Mouse (Mus musculus) midbrain, postnatal 0 days (tissue): Measurements from ENCODE around the gene Syne1. TPM values are rescaled to one million over a fixed set of nuclear protein-coding genes. Genes with fewer than 3 reads are reported as not detected.

Source experiments
- ATAC-seq: fragments of 200-750 bp; cut with Nextera tagmentation; 2 replicates; pipeline ENCODE4 v1.8.0; 2017; ENCODE audit warnings: moderate number of reproducible peaks, mild to moderate bottlenecking, moderate TSS enrichment, moderate library complexity; ENCODE audit not compliant: low FRiP score
- DNase-seq: peaks from one replicate; pipeline ENCODE4 v3.0.0-alpha.2; 2015; ENCODE audit warnings: low spot score
- H3K27ac ChIP-seq: fragments of 300-500 bp; sonication (generic); 2 replicates; pipeline ENCODE4 v1.5.1; 2014; ENCODE audit warnings: low read depth, mild to moderate bottlenecking, low read length, mixed read lengths
- H3K27me3 ChIP-seq: fragments of 300-500 bp; sonication (generic); 2 replicates; pipeline ENCODE4 v1.6.1; 2014; ENCODE audit warnings: low read length, control low read depth, mixed read lengths; ENCODE audit not compliant: insufficient read depth
- H3K36me3 ChIP-seq: fragments of 300-500 bp; sonication (generic); 2 replicates; pipeline ENCODE4 v1.6.1; 2014; ENCODE audit warnings: low read length, control low read depth, mixed read lengths; ENCODE audit not compliant: insufficient read depth
- H3K4me1 ChIP-seq: fragments of 300-500 bp; sonication (generic); 2 replicates; pipeline ENCODE4 v1.6.1; 2014; ENCODE audit warnings: mild to moderate bottlenecking, control low read depth, antibody characterized with exemption, low read length, mixed read lengths; ENCODE audit not compliant: insufficient read depth
- H3K4me2 ChIP-seq: fragments of 300-500 bp; sonication (generic); 2 replicates; pipeline ENCODE4 v1.6.1; 2014; ENCODE audit warnings: low read depth, mild to moderate bottlenecking, low read length, mixed read lengths; ENCODE audit not compliant: poor library complexity, severe bottlenecking
- H3K4me3 ChIP-seq: fragments of 300-500 bp; sonication (generic); 2 replicates; pipeline ENCODE4 v1.5.1; 2014; ENCODE audit warnings: low read depth, mild to moderate bottlenecking, low read length, moderate library complexity
- H3K9ac ChIP-seq: fragments of 300-500 bp; sonication (generic); replicated peaks from 2 replicates; pipeline ENCODE4 v1.6.1; 2014; ENCODE audit warnings: mild to moderate bottlenecking, low read length, moderate library complexity, mixed read lengths; ENCODE audit not compliant: poor library complexity, severe bottlenecking
- H3K9me3 ChIP-seq: fragments of 300-500 bp; sonication (generic); 2 replicates; pipeline ENCODE4 v1.6.1; 2016; ENCODE audit warnings: low read length, control low read depth
- CTCF ChIP-seq: IDR thresholded peaks from 2 replicates; pipeline ENCODE4 v1.5.1; 2016; ENCODE audit warnings: antibody characterized with exemption, mild to moderate bottlenecking
- WGBS: fragments of 180-500 bp; shearing (Covaris S2); extraction: QIAGEN DNeasy Blood & Tissue Kit; methylation state at CpG from one replicate; pipeline ENCODE4 v1.1.7; 2014; 5-methylcytosine and 5-hydroxymethylcytosine counted together
- polyA plus RNA-seq: library from polyadenylated mRNA; unstranded; fragments of >200 nt; fragmentation: Nextera tagmentation; extraction: Ambion mirVana; gene quantifications from 2 replicates; pipeline ENCODE4 v1.2.1, GENCODE M21; 2015
- total RNA-seq: library from RNA; depleted of rRNA; stranded (reverse); fragments of >200 nt; gene quantifications from 2 replicates; pipeline ENCODE4 v1.2.3, GENCODE M21; 2014

Syne1 gene
- total and polyA plus RNA-seq, 2 experiments from 2014 or later, result 18.6 to 99.3 TPM

DNA sequence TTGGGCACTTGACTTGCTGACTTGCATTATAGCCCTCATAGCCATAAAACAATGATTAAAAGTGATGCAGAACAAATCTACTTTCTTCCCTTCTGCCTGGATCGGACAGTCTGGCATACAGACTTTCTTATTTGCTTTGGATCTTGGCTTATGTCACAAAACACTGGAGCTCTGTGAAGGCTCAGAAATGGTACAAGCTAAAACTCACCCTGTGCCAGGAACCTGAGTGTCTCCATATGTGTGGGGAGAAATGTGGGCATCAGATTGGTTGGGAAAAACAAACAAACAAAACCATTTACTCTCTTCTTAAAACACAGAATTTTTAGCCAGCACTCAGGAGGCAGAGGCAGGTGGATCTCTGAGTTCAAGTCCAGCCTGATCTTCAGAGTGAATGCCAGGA is 30.6 kb downstream of the Syne1 start:
- Histone ChIP-seq H3K4me1 (no peaks in the 10 kb centered on the region), H3K4me2 (no peak overlapping the region), H3K36me3 (no peaks in the 10 kb centered on the region), H3K9ac (no peak overlapping the region), H3K27ac (no peak overlapping the region), H3K27me3 (no peaks in the 10 kb centered on the region), H3K4me3 (no peak overlapping the region), H3K9me3 (no peaks in the 10 kb centered on the region)
- TF ChIP-seq CTCF, result no peak
- DNase-seq (no peak), ATAC-seq (no peak)
- 60% methylated on average over 1 of the region's 1 CpGs for WGBS

- no peak for TF ChIP-seq CTCF
- WGBS, result 7% methylated on average over 3 of the region's 3 CpGs
These were observed 36.0 kb downstream of the Syne1 start for GRCm38 (mm10) chr10:5515330-5515729.

DNA sequence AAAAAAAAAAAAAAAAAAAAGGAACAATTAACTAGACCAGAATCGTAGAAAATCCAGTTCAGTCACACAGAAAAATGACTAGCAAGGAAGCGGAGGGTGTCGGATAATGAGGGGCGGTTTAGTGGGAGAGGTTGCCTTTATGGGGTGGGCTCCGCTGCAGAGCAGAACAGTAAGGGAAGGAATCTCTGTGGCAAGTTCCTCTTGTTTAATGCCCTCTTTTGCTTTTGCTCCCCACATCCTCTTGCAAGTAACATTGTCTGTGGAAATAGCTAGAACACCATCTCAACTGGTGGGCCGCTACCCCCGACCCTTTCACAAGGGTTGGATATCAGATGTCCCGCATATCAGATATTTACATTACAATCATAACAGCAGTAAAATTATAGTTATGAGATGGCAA is 37.1 kb downstream of the Syne1 start:
- H3K4me3 ChIP-seq, result no peak overlapping the region
- H3K36me3 ChIP-seq, result no peaks in the 10 kb centered on the region
- WGBS, result 89% methylated on average over 8 of the region's 8 CpGs
- no peak overlapping the region for H3K4me2 ChIP-seq
- no peak for TF ChIP-seq CTCF
- H3K4me1 ChIP-seq, result no peaks in the 10 kb centered on the region
- H3K27me3 ChIP-seq, result no peaks in the 10 kb centered on the region
- no peak overlapping the region for H3K27ac ChIP-seq
- no peak overlapping the region for H3K9ac ChIP-seq
- DNase-seq (no peak), ATAC-seq (no peak)
- no peaks in the 10 kb centered on the region for H3K9me3 ChIP-seq

More at GRCm38 (mm10) chr10:5515330-5515729, 36.0 kb downstream of the Syne1 start:
- no peaks in the 10 kb centered on the region for H3K36me3 ChIP-seq
- H3K9ac ChIP-seq, result no peak overlapping the region
- ATAC-seq, result no peak
- H3K9me3 ChIP-seq, result no peaks in the 10 kb centered on the region
- no peaks in the 10 kb centered on the region for H3K4me1 ChIP-seq
- no peaks in the 10 kb centered on the region for H3K27me3 ChIP-seq
- H3K4me3 ChIP-seq, result no peak overlapping the region
- no peak overlapping the region for H3K27ac ChIP-seq
- DNase-seq, result no peak
- no peak overlapping the region for H3K4me2 ChIP-seq

DNA sequence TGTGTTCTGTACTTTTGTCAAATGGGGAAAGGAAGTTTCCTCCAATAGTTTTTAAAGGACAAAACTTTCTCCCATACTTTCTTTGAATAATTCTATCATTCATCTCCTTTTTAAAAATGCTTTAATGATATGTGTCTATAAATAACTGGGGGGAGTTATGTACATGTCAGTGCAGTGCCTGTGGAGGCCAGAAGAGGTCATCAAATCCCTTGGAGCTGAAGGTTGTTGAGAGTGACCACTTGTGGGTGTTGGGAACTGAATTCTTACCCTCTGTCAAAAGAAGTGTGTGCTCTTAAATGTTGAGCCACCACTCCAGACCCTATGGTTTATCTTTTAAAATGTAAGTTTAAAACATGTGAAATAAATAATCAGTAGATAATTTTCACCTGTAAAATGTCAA is 39.0 kb downstream of the Syne1 start:
- TF ChIP-seq CTCF, result peak; percentile 34
- no peaks in the 10 kb centered on the region for H3K27me3 ChIP-seq
- ATAC-seq (no peak), DNase-seq (no peak)
- no peak overlapping the region for H3K27ac ChIP-seq
- H3K4me2 ChIP-seq, result no peak overlapping the region
- no peaks in the 10 kb centered on the region for H3K9me3 ChIP-seq
- no peaks in the 10 kb centered on the region for H3K4me1 ChIP-seq
- no peaks in the 10 kb centered on the region for H3K36me3 ChIP-seq
- no peak overlapping the region for H3K9ac ChIP-seq
- no peak overlapping the region for H3K4me3 ChIP-seq

DNA sequence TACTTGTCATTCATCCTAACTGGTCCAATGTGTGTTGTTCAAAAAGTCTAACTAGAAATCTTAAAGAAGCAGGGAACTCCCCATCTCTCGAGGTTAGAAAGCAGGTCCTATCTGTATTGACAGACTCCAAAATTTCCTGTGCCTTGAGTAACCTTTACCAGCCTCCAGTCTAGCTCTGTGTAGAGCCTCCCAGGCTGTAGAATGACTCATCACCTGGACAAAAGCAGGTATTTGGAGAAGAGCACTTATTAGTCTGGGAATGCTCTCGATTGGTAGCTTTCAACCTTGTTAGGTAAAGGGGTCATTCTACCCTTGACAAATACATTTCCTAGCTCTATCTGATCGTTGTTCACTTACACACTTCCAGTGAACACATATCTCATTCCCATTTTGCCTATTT is 39.9 kb downstream of the Syne1 start:
- no peaks in the 10 kb centered on the region for H3K27me3 ChIP-seq
- H3K9ac ChIP-seq, result no peak overlapping the region
- no peaks in the 10 kb centered on the region for H3K9me3 ChIP-seq
- no peak for DNase-seq
- H3K4me2 ChIP-seq, result no peak overlapping the region
- no peak overlapping the region for H3K27ac ChIP-seq
- WGBS, result 69% methylated on average over 3 of the region's 3 CpGs
- ATAC-seq, result no peak
- no peak for TF ChIP-seq CTCF
- no peaks in the 10 kb centered on the region for H3K36me3 ChIP-seq
- no peaks in the 10 kb centered on the region for H3K4me1 ChIP-seq
- H3K4me3 ChIP-seq, result no peak overlapping the region

GRCm38 (mm10) chr10:5507478-5507877 is 43.8 kb downstream of the Syne1 start:
- Histone ChIP-seq H3K27me3 (no peaks in the 10 kb centered on the region), H3K9me3 (no peaks in the 10 kb centered on the region), H3K4me1 (no peaks in the 10 kb centered on the region), H3K4me3 (no peak overlapping the region), H3K9ac (no peak overlapping the region), H3K36me3 (no peaks in the 10 kb centered on the region), H3K27ac (no peak overlapping the region), H3K4me2 (no peak overlapping the region)
- DNase-seq (no peak), ATAC-seq (no peak)
- no peak for TF ChIP-seq CTCF
- WGBS, result 67% methylated on average over 2 of the region's 2 CpGs
